Mouse (Mus musculus): ENCODE results near the gene Mast4. TPM values are rescaled to one million over a fixed set of nuclear protein-coding genes. Genes with fewer than 3 reads are reported as not detected.

The Mast4 gene
- total and polyA plus RNA-seq, 3 experiments: 0.99 to 7.4 (median 6.1) TPM

DNA sequence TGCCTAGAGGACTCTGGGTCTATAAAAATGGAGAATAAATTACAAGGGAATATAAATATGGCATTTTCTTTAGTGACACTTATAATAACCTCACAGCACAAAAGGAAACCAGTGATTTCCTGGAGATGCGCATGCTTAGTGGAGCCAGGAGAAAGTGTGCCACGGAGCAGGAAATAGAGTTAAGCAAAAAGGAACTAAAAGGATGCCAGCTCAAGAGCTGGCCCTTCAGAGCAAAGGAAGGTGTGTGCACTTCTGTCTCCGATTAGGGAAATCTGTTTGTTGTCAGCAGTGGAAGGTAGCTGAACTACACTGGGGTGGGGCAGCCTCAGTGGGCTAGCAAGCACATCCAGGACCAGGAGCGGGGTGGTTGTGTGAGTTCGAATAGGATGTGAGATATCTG, 634.1 kb downstream of the Mast4 start:
- Histone ChIP-seq H3K4me1 (ENCODE audit: control insufficient read depth in 1 of 2, insufficient read depth in 2 of 2) (peaks cover 13 to 61% of the 10 kb centered on the region in 2 experiments), H3K79me2 (replicated peaks; ENCODE audit: control insufficient read depth, extremely low read depth, insufficient read depth, poor library complexity, severe bottlenecking) (peaks cover 92% of the 10 kb centered on the region), H3K27ac (ENCODE audit: insufficient read depth, low read depth) (no peak overlapping the region), H3K4me2 (ENCODE audit: insufficient read depth, low read depth, poor library complexity, severe bottlenecking) (peak overlapping the region; percentile 7; the same call in 1 of the 2 replicates), H3K36me3 (replicated peaks in 1 of 2; ENCODE audit: control insufficient read depth in 1 of 2, insufficient read depth in 1 of 2, low read length in 1 of 2) (peaks cover 23 to 62% of the 10 kb centered on the region in 2 experiments), H3K9ac (ENCODE audit: insufficient read depth, low read depth) (no peak overlapping the region), H3K4me3 (replicated peaks in 1 of 3; ENCODE audit: low read depth in 2 of 3, low read length in 2 of 3, poor library complexity in 1 of 3) (peak overlapping the region in 1 of 3 experiments; percentile 9), H3K9me3 (replicated peaks; ENCODE audit: low read length) (no peaks in the 10 kb centered on the region), H3K27me3 (replicated peaks) (no peaks in the 10 kb centered on the region)
- in situ Hi-C loops (cut with MboI; ENCODE audit: low pct_ligation_motif_present, low pct_unique_long_range_greater_than_20kb, low sequenced_read_pairs) (no loop called here), dilution Hi-C loops (cut with MboI; ENCODE audit: extremely low pct_ligation_motif_present, extremely low pct_unique_long_range_greater_than_20kb, low sequenced_read_pairs) (no loop called here)
- no peak for TF ChIP-seq TCF12 (IDR thresholded peaks at IDR 0.05; ENCODE audit: low read depth, low read length)
- TF ChIP-seq NRF1 (IDR thresholded peaks at IDR 0.05; ENCODE audit: low read depth, low read length): no peak; the same call in 1 of the 2 replicates
- TF ChIP-seq MAX (IDR thresholded peaks at IDR 0.05; ENCODE audit: low read length): no peak
- TF ChIP-seq HCFC1 (IDR thresholded peaks at IDR 0.05; ENCODE audit: low read depth, low read length): no peak
- TF ChIP-seq POLR2A (IDR thresholded peaks at IDR 0.05; ENCODE audit: low read depth, low read length): 0 out of 2 replicates have a peak, but pooled peaks have one; percentile 13
- no peak for TF ChIP-seq MYC (IDR thresholded peaks at IDR 0.05; ENCODE audit: low read depth, low read length)
- TF ChIP-seq ETS1 (conservative IDR thresholded peaks at IDR 0.05; ENCODE audit: low read depth, low read length): no peak
- no peak for TF ChIP-seq TBP (conservative IDR thresholded peaks at IDR 0.05; ENCODE audit: low read depth, low read length)
- DNase-seq (ENCODE audit: extremely low read depth): no peak

DNA sequence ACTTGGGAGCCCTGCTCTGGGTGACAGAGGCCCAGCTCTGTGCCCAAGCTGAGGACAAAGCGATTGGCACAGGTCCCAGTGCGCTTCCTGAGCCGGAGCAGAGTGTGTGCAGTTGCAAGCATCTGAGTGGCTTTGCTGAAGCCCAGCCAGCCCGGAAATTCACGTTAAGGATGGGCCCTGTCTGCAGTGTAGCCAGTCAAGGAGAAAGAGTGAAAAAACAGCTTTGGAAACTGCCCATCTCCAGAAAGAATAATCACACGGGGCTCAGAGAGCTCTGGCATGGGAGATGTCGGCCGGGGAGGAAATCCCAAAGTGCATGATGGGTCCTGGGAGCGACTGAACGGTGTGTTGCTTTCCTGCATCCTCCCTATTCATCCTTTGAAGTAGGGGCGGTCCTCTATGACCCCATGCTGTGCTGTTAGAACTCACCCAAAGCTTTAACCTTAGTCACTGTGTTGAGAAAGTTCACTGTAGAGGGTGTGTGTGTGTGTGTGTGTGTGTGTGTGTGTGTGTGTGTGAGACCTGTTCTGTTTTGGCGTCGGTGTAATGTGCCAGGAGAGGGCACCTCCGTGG, 635.5 kb downstream of the Mast4 start:
- DNase-seq (ENCODE audit: extremely low read depth): no peak
- H3K36me3 ChIP-seq (replicated peaks in 1 of 2; ENCODE audit: control insufficient read depth in 1 of 2, insufficient read depth in 1 of 2, low read length in 1 of 2): peaks cover 19 to 54% of the 10 kb centered on the region in 2 experiments
- peak overlapping the region; percentile 76 for H3K4me2 ChIP-seq (ENCODE audit: insufficient read depth, low read depth, poor library complexity, severe bottlenecking)
- no peak for TF ChIP-seq MEF2A (IDR thresholded peaks at IDR 0.05; ENCODE audit: borderline replicate concordance, low read depth, low read length)
- TF ChIP-seq PAX5 (IDR thresholded peaks at IDR 0.05; ENCODE audit: low read length): no peak
- TF ChIP-seq JUND (conservative IDR thresholded peaks at IDR 0.05; ENCODE audit: low read depth, low read length): no peak
- no peak for TF ChIP-seq MAX (IDR thresholded peaks at IDR 0.05; ENCODE audit: low read length)
- no peak for TF ChIP-seq ZMIZ1 (IDR thresholded peaks at IDR 0.05; ENCODE audit: low read depth, low read length)
- no peak for TF ChIP-seq ELF1 (IDR thresholded peaks at IDR 0.05; ENCODE audit: low read depth, low read length)
- TF ChIP-seq HCFC1 (IDR thresholded peaks at IDR 0.05; ENCODE audit: low read depth, low read length): no peak
- TF ChIP-seq GABPA (IDR thresholded peaks at IDR 0.05; ENCODE audit: insufficient replicate concordance, low read depth, low read length): no peak
- no peak for TF ChIP-seq ZNF384 (IDR thresholded peaks at IDR 0.05; ENCODE audit: low read depth, low read length)
- TF ChIP-seq MYC (IDR thresholded peaks at IDR 0.05; ENCODE audit: low read depth, low read length): no peak
- no peak for TF ChIP-seq EP300 (IDR thresholded peaks at IDR 0.05; ENCODE audit: low read length)
- TF ChIP-seq ZC3H11A (IDR thresholded peaks at IDR 0.05; ENCODE audit: low read depth, low read length): no peak
- no peak for TF ChIP-seq MAZ (IDR thresholded peaks at IDR 0.05; ENCODE audit: low read depth, low read length)
- TF ChIP-seq TBP (conservative IDR thresholded peaks at IDR 0.05; ENCODE audit: low read depth, low read length): no peak
- in situ Hi-C loops (cut with MboI; ENCODE audit: low pct_ligation_motif_present, low pct_unique_long_range_greater_than_20kb, low sequenced_read_pairs) (loop anchor here (10.0 kb wide), 1 partner anchor 206 kb away; no protein-coding TSS in a partner anchor), dilution Hi-C loops (cut with MboI; ENCODE audit: extremely low pct_ligation_motif_present, extremely low pct_unique_long_range_greater_than_20kb, low sequenced_read_pairs) (no loop called here)
- no peaks in the 10 kb centered on the region for H3K27me3 ChIP-seq (replicated peaks)
- peak overlapping the region; percentile 21 to 53 (median 26) for H3K4me3 ChIP-seq (replicated peaks in 1 of 3; ENCODE audit: low read depth in 2 of 3, low read length in 2 of 3, poor library complexity in 1 of 3)
- H3K4me1 ChIP-seq (ENCODE audit: control insufficient read depth in 1 of 2, insufficient read depth in 2 of 2): peaks cover 13 to 51% of the 10 kb centered on the region in 2 experiments
- H3K27ac ChIP-seq (ENCODE audit: insufficient read depth, low read depth): no peak overlapping the region; the same call in 1 of the 2 replicates
- H3K79me2 ChIP-seq (replicated peaks; ENCODE audit: control insufficient read depth, extremely low read depth, insufficient read depth, poor library complexity, severe bottlenecking): peaks cover 96% of the 10 kb centered on the region
- H3K9me3 ChIP-seq (replicated peaks; ENCODE audit: low read length): no peaks in the 10 kb centered on the region
- peak overlapping the region; percentile 7; the same call in 1 of the 2 replicates for H3K9ac ChIP-seq (ENCODE audit: insufficient read depth, low read depth)

Data from CH12.LX (cell line).